Mouse (Mus musculus) frontal cortex, adult 2 months (tissue): ENCODE measurements around the gene Rps26. TPM values are rescaled to one million over a fixed set of nuclear protein-coding genes. Genes with fewer than 3 reads are reported as not detected.

Source experiments
- DNase-seq, 2 experiments: peaks; one replicate each; pipeline ENCODE4 v3.0.0; 2022; ENCODE audit warnings: low spot score in 1 of 2; ENCODE audit errors: extremely low spot score in 1 of 2
- polyA plus RNA-seq: library from polyadenylated mRNA; depleted of rRNA; stranded (reverse); fragments of >200 nt; gene quantifications from 2 replicates; pipeline ENCODE4 v1.2.3, GENCODE M21; 2012

The Rps26 gene
- polyA plus RNA-seq, 1 experiment: 396 TPM

DNA sequence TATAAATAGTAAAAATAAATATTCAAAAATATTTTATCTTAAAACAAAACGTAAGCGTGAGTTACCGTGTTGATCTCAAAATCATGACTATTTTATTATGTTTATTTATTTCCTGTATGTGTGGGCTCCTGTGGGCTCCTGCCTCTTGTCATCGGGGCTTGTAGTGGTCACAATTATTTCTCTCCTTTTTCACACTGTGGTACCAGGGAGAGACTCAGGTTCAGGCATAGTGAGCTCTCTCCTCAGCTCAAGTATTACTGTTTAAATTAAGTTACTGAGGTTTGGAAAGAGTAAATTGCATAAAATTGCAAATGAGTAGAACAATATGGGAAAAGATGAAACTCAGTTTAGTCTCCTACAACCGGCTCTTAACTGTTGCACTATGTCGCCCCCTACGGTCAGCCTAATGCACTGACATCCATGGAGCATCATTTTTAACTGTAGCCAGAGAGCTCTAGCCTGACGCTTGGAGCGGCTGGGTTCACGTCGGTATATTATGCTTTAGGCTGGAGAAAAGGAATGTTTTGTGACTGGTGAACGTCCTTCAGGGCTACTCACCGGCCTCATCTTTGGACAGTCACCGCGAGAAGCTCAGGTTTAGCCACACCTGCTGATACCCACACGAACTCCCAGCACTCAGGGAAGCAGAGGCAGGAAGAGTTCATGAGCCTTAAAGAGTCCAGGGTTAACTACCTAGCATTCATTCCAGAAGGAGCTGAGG is 14.0 kb downstream of the Rps26 start:
- peak; percentile 37 to 89 for DNase-seq

DNA sequence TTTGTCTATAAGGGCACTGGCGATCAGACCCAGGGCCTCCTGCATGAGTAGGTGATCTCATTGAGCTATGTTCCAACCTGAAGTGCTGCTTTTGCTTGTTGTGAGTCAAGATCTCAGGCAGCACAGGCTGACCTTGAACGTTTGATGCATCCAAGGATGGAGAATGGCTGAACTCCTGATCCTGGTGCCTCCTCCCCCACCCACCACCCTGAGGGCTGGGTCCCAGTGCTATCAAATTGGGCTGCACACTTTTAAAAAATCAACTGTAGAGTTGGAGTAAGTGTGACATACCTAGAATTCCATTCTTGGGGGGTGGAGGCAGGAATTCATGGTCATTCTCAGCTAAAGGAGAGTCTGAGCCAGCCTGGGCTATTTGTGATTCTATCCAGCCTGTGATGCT is 20.1 kb downstream of the Rps26 start:
- DNase-seq: no peak

DNA sequence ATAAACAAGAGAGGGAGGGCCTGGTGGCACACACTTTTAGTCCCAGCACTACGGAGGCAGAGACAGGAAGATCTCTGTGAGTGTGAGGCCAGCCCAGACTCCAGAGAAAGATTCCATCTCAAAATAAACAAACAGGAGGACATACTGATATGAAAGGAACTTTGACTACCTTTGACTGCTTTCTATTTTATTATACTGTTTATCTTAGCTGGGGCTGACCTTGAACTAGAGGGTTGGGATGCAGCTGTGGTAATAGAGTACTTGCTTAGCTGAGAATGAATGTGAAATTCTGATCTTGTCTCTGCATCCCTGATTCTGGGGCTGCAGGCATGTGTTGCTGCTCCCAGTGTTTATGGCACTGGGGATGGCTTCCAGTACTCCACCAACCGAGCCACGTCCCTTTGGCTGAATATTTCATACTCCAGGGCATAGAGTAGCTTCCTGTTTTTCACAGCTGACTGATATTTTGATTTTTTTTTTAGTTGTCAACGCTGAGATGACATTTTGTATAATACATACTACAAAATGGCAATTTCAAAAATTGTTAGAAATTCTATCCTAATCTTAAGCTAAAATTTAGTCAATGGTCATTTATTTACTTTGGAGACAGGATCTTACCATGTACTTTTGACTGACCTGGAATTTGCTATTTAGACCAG is 23.9 kb downstream of the Rps26 start:
- DNase-seq: no peak

DNA sequence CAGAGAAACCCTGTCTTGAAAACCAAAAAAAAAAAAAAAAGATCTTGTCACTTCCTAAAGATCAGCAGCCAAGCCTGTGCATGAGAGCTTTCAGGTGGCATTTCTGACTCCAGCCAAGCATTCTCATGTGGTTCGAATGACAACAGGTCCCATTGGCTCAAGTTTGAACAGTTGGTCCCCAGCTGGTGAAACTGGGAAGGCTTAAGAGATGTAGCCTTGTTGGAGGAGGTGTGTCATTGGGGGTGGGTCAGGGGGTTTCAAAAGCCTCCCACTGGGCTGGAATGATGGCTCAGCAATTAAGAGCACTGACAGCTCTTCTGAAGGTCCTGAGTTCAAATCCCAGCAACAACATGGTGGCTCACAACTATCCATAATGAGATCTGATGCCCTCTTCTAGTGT is 25.0 kb downstream of the Rps26 start:
- DNase-seq: no peak

DNA sequence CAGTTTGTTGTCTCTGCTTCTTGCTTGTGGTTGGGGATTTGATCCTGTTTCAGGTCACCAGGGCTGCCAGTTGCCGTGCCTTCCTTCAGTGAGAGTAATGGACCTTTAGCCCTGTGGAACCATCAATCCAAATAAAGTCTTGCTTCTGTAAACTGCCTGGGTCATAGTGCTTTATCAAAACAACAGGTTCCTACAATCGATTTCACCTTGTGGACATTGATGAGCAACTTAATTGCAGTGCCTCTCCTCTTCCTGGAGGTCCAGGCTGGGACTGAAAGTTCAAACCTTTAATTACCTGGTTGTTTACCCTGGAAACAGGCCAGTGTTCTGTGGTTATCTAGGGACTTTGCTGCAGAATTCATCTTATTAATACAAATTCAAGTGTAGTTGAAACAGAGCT is 28.1 kb downstream of the Rps26 start:
- DNase-seq: no peak

DNA sequence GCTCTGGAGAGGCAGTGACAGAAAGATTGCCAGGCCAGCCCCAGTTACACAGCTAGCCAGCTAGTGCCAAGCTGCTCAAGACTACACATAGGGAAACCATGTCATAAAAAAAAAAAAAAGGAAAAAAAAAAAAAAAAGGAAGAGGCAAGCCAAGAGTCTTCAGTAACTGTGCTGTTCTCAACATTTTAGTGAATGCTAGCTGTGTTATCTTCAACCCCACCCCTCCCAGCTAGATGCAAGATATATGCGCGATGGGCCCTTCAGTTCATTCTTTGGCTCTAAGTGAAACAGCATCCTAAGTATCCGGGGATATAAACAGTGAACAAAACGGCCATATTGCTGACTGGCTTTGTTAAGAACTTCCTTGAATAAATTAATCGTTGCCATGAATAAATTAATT is 33.8 kb downstream of the Rps26 start:
- no peak for DNase-seq

DNA sequence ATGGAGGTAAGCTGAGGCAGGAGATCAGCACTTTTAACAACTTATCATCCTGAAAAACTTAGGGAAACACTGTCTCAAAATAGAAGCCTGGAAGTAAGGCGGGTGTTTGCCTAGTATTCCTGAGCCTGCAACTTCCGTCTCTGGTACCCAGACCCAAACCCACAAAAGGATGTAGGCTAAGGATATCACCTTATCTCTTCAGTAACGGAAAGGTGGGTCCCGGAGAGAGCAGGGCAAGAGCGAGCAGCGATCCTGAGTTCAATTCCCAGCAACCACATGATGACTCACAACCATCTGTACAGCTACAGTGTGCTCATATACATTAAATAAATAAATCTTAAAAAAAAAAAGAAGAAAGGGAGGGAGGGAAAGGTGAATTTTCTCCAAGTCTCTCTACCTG is 35.1 kb downstream of the Rps26 start:
- no peak for DNase-seq

DNA sequence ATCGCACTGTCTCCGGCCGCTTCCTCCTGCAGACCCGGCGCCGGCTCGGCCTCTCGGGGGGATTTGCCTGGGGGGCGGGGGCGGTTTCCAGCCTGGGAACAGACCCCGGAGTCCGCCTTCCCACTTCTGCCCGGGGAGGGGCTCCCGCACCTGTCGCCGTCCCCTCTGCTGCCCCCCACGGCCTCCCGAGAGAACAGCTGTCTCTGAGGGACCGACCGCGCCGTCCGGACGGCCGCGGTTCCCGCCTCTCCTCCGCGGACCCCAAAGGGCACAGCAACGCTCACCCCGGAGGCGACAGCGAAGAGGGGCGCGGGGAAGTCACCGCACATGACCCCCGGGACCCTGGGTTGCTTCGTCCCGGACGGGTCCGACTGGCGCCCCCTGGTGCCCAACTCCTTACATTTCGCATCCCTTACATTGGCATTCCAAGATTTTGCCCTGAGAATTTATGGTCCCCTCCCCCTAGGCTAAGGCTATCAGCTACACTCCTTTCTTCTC is 36.3 kb downstream of the Rps26 start:
- DNase-seq: peak in 1 of 2 experiments; percentile 66

DNA sequence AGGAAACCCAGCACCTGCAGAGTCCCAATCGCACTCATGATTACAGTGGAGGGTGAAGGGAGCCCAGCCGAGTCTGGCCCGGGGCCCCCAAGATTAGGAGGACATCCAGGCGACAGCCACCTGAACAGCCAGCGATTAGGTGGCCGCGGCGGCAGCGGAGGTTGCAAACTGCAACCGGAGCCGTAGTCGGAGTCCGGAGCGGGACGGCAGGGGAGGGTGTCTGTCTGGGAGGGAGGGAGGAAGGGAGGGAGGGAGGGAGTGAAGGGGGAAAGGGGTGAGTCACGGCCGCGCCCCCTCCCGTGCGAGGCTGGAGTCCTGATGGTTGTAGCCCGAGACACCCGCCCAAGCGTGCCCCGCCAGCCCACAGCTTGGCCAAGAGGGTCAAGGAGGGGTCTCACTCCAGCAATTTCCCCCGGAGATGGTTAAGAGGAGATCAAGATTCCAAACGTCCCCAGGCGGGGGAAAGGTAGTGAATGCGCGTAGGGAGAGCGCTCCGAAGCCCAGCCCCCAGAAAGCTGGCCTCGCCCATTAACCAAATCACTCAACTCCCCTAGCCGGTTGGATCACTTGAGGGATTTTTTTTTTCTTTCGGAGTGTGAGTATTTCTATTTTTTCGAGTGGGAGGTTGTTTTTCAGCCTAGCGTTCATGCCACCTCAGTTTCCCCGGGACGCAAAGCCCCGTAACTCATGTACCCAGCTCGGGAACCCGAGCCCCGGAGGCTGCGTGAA is 36.9 kb downstream of the Rps26 start, which contains the start of gene Erbb3:
Gene Erbb3, minus strand, starts transcription at position 189 of the 729 bp plus-strand sequence.
- DNase-seq: no peak

DNA sequence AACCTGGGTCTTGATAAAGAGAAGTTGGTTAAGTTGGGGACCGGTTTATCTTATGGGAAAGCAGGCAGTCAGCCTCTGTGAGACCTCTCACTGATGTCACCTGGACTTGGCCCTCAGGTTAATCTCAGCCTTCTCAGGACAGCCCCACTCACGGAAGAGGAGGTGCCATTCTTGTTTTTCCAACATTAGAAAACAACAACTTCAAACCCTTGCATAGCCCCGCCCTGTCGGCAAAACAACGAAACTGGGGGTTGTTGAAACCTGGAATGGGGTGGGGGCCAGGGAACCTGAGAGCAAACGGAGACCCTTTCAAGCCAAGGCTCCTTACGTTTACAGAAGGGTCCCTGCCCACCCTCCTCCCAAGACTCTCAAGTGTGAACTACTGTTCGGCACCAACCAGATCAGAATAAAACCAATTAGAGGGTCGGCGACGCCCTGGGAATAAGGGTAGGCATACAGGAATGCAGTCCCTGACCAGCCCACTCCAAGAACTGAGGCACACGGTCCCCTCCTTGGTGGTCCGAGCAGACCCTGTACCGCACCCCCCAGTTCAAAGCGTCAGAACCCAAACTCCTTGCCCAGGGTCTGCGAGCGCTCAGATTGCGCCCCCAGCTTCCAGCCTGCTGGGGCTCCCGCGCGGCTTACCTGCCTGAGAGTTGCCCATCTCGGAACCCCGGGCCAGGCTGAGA is 37.6 kb downstream of the Rps26 start:
- DNase-seq: no peak

DNA sequence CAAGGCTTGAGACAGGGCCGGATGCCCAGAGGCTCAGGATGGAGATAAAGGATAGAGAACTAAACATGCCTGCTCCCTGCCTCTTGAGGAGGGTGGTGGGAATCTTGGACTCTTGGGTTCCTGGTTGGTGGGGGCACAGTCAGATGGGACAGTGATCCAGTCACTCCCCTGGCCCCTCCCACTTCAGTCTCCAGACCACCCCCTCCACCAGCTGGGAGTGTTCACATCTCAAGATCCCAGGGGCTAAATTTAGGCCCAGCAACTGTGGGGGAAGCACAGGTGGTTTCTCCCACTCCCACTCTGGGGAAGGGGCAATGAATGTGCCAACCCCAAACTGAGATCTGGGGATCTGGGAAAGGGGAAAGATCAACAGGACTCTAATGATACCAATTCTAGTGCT is 38.4 kb downstream of the Rps26 start:
- DNase-seq: no peak

DNA sequence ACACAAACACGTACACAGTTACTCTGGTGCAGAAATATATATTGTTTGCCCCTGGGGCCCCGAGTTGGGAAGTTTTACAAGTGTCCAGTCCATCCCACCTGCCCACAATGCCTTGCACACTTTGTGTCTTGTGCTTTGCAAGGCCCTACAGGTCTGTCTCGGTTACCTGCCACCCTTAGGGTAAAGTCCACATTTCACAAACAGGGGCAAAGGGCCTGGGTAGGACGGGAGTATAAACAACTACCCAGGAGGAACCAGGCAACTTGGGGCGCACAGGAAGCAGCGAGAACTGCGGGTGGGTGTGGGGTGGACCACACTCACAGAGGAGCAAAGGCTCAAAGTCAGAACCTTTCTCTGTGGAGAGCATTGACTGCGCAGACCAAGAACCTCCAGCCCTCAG is 38.9 kb downstream of the Rps26 start:
- no peak for DNase-seq

DNA sequence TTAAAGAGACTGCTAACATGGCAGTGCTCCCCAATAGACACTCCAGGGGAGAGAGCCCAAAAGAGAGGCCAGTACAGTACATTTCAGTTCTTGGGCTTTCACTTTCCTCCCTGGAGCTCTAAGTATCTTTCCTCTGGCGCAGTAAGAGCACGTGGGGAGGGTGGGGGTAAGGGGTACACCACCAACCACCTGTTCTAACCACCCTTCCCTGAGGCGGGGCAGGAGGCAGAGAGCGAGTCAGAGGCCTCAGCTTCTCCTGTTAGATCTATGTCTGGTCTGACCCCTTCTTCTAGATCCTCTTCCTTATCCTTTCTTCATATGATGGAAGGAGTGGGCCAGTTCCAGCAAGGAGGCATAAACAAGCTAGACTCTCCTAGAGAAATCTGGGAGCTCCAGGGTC is 39.4 kb downstream of the Rps26 start:
- DNase-seq: no peak

DNA sequence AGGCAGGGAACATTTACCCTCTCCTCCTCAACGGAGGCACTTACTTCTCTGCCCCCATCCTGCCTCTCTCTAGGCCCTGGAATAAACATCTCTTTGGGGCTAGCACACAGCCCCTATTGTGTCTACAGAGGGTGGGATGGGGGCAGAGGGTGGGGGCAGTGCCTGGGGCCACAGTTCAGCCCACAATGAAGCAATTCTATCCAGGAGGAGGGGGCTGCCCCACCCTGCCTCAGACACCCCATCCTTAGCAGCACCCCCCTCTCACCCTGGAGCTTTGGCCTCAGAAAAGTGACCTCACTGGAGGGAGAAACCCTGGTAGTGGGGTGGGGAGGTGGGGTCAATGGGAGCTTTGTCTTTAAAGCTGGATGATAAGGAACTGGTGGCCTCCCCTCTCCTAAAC is 40.0 kb downstream of the Rps26 start:
- peak in 1 of 2 experiments; percentile 30 for DNase-seq

DNA sequence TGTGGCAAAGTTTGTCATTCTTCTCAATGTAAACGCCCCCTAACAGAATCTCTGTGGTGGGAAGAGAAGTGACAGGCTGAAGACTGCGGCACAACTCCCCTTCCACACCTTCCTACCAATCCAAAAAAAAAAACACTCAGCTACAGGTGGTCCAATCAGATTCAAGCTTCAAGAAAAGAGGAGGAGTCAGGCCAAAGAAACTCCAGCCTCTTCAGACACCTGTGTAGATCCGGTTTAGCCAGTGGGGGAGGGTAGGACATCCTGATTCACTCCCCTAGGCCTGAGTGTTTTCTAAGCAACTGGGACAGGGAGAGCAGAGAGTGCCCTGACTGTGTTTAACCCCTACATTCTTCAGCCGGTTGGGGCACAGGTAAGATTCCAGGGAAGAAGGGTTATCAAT is 42.2 kb downstream of the Rps26 start:
- no peak for DNase-seq

DNA sequence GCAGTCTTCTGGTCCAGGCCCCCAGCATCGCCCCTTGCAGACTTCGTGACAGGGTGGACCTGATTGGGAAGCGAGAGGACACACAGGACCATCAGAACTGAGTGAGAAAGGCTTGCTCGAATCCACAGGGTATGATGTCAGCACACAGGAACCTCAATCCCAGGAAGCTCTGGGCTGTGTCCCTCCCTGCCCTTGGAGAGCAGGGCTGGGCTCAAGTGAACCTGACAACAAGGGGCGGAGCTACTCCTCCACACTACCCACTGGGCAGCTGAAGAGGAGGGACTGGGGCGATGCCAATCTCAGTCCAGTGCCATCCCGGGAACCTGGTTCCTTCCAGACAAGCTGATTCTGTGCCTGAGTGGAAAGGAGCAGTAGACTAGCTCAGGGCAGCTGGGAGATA is 42.9 kb downstream of the Rps26 start:
- no peak for DNase-seq

DNA sequence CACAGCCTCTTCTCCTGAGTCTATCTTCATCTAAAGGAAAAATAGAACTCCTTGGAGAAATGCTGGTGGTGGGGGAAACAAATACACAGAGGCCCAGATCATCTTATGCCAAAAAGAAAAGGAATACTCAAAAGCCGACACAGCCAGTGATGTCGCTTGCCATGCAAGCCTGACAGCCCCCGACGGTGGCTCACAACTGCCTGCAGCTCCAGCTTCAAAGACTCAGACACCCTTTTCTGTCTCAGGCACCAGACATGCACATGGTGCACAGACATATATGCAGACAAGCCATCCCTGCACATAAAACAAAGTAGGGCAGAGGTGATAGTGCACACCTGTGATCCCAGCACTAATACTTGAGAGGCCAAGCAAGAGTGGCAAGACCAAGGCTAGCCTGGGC is 46.8 kb downstream of the Rps26 start:
- no peak for DNase-seq

DNA sequence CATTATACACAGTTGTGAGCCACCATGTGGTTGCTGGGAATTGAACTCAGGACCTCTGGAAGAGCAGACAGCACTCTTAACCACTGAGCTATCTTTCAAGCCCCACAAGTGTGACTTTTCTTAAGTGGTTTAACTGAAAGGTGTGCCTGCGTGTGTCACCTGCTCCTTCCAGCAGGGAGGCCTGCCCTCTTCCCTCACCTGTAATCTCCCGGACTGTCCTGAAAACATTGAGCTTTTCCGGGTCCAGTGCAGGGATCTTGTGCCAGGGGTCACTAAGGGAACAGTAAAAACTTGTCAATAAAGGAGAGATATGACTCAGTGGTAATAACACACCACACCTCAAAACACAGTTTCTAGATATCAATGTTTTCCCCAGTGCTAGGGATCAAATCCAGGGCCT is 47.2 kb downstream of the Rps26 start:
- no peak for DNase-seq

DNA sequence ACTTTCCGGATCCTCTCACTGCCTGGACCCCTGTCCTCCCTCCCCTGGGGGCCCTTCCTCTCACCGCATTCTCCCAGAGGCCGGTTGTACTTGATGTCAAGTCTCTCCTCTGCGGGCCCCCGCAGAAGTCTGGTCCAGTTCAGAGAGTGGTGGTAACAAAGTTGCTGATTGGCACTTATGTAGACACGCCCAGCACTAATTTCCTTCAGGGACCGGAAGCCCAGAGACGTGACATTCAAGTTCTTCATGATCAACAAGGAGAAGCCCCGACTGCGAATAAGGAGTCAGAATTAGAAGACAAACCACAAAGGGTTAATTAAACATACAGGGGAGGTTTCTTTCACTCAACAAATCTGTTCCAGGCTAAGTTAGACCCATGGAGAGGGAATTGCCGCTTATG is 48.2 kb downstream of the Rps26 start:
- no peak for DNase-seq

DNA sequence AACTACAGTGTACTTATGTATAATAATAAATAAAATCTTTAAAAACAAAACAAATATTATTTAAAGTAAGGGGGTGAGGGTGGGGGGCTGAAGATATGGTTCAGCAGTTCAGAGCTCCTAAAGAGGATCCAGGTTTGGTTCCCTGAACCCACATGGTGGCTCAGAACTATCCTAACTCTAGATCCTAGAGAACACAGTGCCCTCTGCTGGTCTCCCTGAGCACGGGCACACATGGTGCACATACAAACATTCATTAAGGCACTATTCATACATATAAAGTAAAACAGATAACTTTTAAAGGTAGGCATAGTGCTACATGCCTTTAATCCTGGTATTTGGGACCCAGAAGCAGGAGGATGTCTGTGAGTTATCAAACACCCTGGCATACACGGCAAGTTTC is 51.5 kb downstream of the Rps26 start:
- no peak for DNase-seq
